Mouse (Mus musculus): ENCODE data around the gene Cst9. TPM values are rescaled to one million over a fixed set of nuclear protein-coding genes. Genes with fewer than 3 reads are reported as not detected.

The Cst9 gene
- total and polyA plus RNA-seq, 3 experiments, result not detected

GRCm38 (mm10) chr2:148868959-148869358 lies 34.0 kb downstream of the Cst9 start:
- Histone ChIP-seq H3K27me3 (ENCODE audit: control insufficient read depth in 1 of 2, insufficient read depth in 2 of 2, low read length in 2 of 2) (no peaks in the 10 kb centered on the region), H3K4me1 (ENCODE audit: control insufficient read depth in 1 of 2, insufficient read depth in 2 of 2, low read length in 2 of 2) (peaks cover 0 to 6% of the 10 kb centered on the region in 2 experiments; a peak in 1 of 4 replicates), H3K9me3 (replicated peaks; ENCODE audit: insufficient read depth, low read length) (no peaks in the 10 kb centered on the region), H3K27ac (ENCODE audit: control insufficient read depth, low read depth, low read length) (no peak overlapping the region), H3K4me3 (ENCODE audit: control insufficient read depth in 1 of 2, insufficient read depth in 1 of 2, low read depth in 2 of 2, low read length in 2 of 2) (no peak overlapping the region), H3K9ac (ENCODE audit: control insufficient read depth, low read depth, low read length, poor library complexity, severe bottlenecking) (no peak overlapping the region), H3K36me3 (ENCODE audit: control insufficient read depth in 1 of 2, insufficient read depth in 2 of 2, low read length in 2 of 2) (peaks cover 0 to 2% of the 10 kb centered on the region in 2 experiments; a peak in 1 of 4 replicates), H3K79me2 (ENCODE audit: control insufficient read depth, insufficient read depth, low read length, poor library complexity) (peaks cover 5% of the 10 kb centered on the region)
- DNase-seq (ENCODE audit: low read depth, low spot score), result no peak
- TF ChIP-seq GABPA (IDR thresholded peaks at IDR 0.05; ENCODE audit: low read depth, low read length) (no peak), RAD21 (IDR thresholded peaks at IDR 0.05; ENCODE audit: low read depth, low read length) (no peak), CHD2 (IDR thresholded peaks at IDR 0.05; ENCODE audit: low read length) (no peak), TCF12 (IDR thresholded peaks at IDR 0.05; ENCODE audit: low read depth, low read length) (no peak), TBP (IDR thresholded peaks at IDR 0.05; ENCODE audit: low read depth, low read length) (no peak), ETS1 (IDR thresholded peaks at IDR 0.05; ENCODE audit: low read depth, low read length) (no peak), E2F4 (IDR thresholded peaks at IDR 0.05; ENCODE audit: borderline replicate concordance, low read depth, low read length) (no peak), CHD1 (IDR thresholded peaks at IDR 0.05; ENCODE audit: low read depth, low read length) (no peak), JUND (IDR thresholded peaks at IDR 0.05; ENCODE audit: low read depth, low read length) (no peak), MAX (IDR thresholded peaks at IDR 0.05; ENCODE audit: low read length) (no peak), RCOR1 (IDR thresholded peaks at IDR 0.05; ENCODE audit: low read depth, low read length) (no peak), ZKSCAN1 (IDR thresholded peaks at IDR 0.05; ENCODE audit: low read depth, low read length) (no peak), GATA1 (IDR thresholded peaks at IDR 0.05; ENCODE audit: low read depth, low read length) (no peak)

- no peak overlapping the region for H3K4me3 ChIP-seq (ENCODE audit: control insufficient read depth in 1 of 2, insufficient read depth in 1 of 2, low read depth in 2 of 2, low read length in 2 of 2)
- peaks cover 0 to 11% of the 10 kb centered on the region in 2 experiments; a peak in 3 of 4 replicates for H3K4me1 ChIP-seq (ENCODE audit: control insufficient read depth in 1 of 2, insufficient read depth in 2 of 2, low read length in 2 of 2)
- TF ChIP-seq RCOR1 (IDR thresholded peaks at IDR 0.05; ENCODE audit: low read depth, low read length) (no peak), NRF1 (IDR thresholded peaks at IDR 0.05; ENCODE audit: insufficient read depth, low read depth, low read length, poor library complexity, severe bottlenecking) (no peak), ETS1 (IDR thresholded peaks at IDR 0.05; ENCODE audit: low read depth, low read length) (no peak), E2F4 (IDR thresholded peaks at IDR 0.05; ENCODE audit: borderline replicate concordance, low read depth, low read length) (no peak), ZMIZ1 (IDR thresholded peaks at IDR 0.05; ENCODE audit: low read depth, low read length) (no peak), MAZ (IDR thresholded peaks at IDR 0.05; ENCODE audit: low read depth, low read length) (no peak), ZNF384 (IDR thresholded peaks at IDR 0.05; ENCODE audit: low read depth, low read length) (no peak), ELF1 (IDR thresholded peaks at IDR 0.05; ENCODE audit: low read depth, low read length) (no peak), ZKSCAN1 (IDR thresholded peaks at IDR 0.05; ENCODE audit: low read depth, low read length) (no peak), USF2 (IDR thresholded peaks at IDR 0.05; ENCODE audit: borderline replicate concordance in 1 of 2, insufficient read depth in 1 of 2, low read depth in 1 of 2, low read length in 2 of 2) (no peak), MXI1 (IDR thresholded peaks at IDR 0.05; ENCODE audit: low read depth, low read length) (no peak), GABPA (IDR thresholded peaks at IDR 0.05; ENCODE audit: low read depth, low read length) (no peak), NELFE (IDR thresholded peaks at IDR 0.05; ENCODE audit: low read depth, low read length) (no peak)
- no peak for DNase-seq (ENCODE audit: low read depth, low spot score)
- peaks cover 11% of the 10 kb centered on the region for H3K79me2 ChIP-seq (ENCODE audit: control insufficient read depth, insufficient read depth, low read length, poor library complexity)
- H3K27ac ChIP-seq (ENCODE audit: control insufficient read depth, low read depth, low read length), result no peak overlapping the region
- no peak overlapping the region for H3K9ac ChIP-seq (ENCODE audit: control insufficient read depth, low read depth, low read length, poor library complexity, severe bottlenecking)
- peaks cover 0 to 2% of the 10 kb centered on the region in 2 experiments; a peak in 1 of 4 replicates for H3K36me3 ChIP-seq (ENCODE audit: control insufficient read depth in 1 of 2, insufficient read depth in 2 of 2, low read length in 2 of 2)
- no peaks in the 10 kb centered on the region for H3K9me3 ChIP-seq (replicated peaks; ENCODE audit: insufficient read depth, low read length)
- no peaks in the 10 kb centered on the region for H3K27me3 ChIP-seq (ENCODE audit: control insufficient read depth in 1 of 2, insufficient read depth in 2 of 2, low read length in 2 of 2)
These were observed 35.6 kb downstream of the Cst9 start for GRCm38 (mm10) chr2:148870526-148870925.
